Mouse (Mus musculus) heart, postnatal 25 days (tissue): ENCODE measurements around the gene H2-T24. TPM values are rescaled to one million over a fixed set of nuclear protein-coding genes. Genes with fewer than 3 reads are reported as not detected.
A peak's percentile ranks its signal among the peaks of the same experiment; 100 is the strongest.
"Not testable (repeated sequence)": the region's sequence is repeated elsewhere in the genome, so short reads cannot be mapped to it uniquely, and the experiment has no call there.

Experiments
- DNase-seq: peaks from one replicate; pipeline ENCODE4 v3.0.0; 2022; ENCODE audit warnings: low spot score
- intact Hi-C: fragments of 180-260 bp; cut with DNase I; formaldehyde crosslinking; loops from one replicate; pipeline ENCODE4 v1.15.1; 2025
- total RNA-seq, 2 experiments: library from RNA; stranded (reverse); gene quantifications; 2 replicates each; pipeline ENCODE4 v1.2.3; 2021

The H2-T24 gene
- total RNA-seq, result 1 to 10 TPM; 7.4 to 7.5 TPM

DNA sequence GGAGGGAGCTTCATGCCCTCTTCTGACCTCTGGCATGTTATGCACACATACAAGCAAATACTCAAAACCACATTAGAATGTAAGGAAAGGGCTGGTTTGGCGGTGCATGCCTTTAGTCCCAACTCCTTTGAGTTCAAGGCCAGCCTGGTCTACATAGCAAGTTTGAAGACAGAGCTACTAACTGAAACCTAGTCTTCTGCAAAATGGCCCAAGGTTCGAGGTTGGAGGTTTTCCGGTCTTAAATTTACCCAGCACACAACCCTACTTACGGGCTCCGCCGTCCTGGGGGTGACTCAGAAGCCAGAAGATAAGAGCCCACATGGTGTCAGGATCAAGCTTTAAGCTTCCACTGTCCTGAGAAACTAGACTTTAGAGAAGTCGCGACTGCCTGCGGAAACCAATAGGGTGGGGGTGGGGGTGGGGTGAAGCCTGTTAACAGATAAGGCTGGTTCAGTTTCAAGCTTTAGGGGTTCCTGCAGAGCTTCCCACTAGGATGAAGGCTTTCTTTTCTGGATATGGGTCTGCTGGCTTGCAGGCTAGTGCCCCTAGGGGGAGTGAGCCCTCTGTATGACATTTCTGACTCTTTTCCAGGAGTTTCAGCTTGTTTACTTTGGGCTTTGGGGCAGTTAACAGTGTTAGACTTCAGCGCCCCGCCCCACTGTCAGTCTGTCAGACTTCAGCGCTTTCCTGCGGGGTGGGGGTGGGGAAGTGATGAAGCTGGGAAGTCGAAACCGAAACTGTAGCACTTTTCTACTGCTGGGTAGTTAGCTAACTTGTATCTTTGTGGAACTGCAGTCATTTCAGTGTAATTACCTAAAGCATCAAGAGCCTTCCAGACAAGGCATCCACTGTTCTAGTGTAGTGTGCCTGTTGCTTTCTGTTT lies at the start of gene H2-T24:
TSS of gene H2-T24 (minus strand) at position 370 of the 883 bp plus-strand sequence.
- intact Hi-C loops, result no loop called here
- peak; percentile 69 for DNase-seq

DNA sequence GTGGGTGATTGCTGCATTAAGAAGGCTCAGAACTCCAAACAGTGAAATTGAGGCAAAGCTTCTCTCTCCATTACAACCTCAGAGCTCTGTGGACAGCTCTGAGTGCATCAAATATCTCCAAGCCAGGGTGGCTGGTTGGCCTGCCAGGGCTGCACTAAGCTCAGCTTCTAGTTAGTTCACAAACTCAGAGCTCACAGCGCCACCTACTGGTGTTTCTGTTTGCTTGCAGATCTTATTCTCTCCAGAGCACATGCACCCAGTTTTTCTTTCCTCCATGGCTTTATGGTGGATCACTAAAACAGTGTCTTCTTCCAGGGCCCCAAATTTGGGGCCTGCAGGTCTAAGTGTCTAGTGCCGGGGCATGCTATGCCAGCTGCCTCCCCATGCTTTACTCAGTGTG lies 40.5 kb upstream of the H2-T24 start:
- peak; percentile 44 for DNase-seq
- intact Hi-C loops, result loop anchor here (10.0 kb wide), 3 partner anchors 74 to 134 kb away; partner anchors contain the start of gene H2-T3

GRCm38 (mm10) chr17:36058362-36058761 lies 38.0 kb upstream of the H2-T24 start, which contains the start of gene Gm11127:
Gm11127 (minus strand) TSS chr17:36058371.
- DNase-seq, intact Hi-C loops: not testable (repeated sequence)

- intact Hi-C loops, DNase-seq: not testable (repeated sequence)
Observed at GRCm38 (mm10) chr17:36057927-36058326, 37.6 kb upstream of the H2-T24 start.

DNA sequence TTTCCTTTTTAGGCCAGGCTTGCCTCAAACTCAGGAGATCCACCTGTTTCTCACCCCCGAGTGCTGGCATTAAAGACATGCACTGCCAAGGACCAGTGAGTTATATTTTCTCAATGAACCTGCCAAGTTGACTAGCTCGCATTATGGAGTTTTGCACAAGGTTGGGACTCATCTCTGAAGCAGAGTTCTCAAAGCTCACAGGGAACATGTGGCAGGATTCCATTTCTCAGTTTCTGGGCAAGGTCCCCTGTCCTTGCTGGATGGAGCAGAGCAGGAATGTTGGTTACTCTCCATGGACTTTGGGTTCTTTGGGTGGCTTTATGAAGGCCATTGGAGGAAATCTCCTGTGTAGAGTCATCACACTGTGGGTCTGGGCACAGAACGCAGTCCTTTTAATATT lies 22.9 kb upstream of the H2-T24 start:
- no peak for DNase-seq
- intact Hi-C loops, result no loop called here

DNA sequence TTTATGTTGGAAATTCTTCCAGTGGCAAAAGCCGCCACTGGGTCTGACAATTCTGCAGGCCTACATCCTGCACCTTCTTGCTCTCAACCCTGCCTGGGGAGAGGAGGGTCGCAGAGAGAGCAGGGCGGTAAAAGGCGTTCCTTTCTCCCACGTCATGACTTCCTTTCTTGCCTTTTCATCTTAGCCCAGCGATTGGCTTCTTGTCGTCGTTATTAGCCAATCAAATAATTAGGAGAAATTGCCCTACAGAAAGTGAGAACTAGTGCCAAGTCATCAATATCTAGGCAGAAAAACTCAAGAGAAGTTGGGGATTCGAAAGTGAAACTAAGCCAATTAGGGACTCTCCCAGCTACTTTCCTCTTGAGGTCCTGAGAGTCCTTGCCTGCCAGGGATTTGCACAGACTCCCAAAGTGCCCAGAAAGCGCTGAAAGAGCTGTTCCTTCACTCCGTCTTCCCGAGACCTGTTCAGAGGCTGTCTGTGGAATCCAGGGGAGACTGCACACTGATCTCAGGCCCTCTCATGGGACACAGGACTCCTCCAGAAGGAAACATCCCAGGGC lies 22.3 kb upstream of the H2-T24 start, which contains the start of the genes H2-T22 and Gm6034:
TSS of gene H2-T22 (minus strand) at position 138 of the 560 bp plus-strand sequence.
TSS of gene Gm6034 (plus strand) at position 352 of the 560 bp plus-strand sequence.
- intact Hi-C loops, result not testable (repeated sequence)
- DNase-seq, result peak; percentile 76

DNA sequence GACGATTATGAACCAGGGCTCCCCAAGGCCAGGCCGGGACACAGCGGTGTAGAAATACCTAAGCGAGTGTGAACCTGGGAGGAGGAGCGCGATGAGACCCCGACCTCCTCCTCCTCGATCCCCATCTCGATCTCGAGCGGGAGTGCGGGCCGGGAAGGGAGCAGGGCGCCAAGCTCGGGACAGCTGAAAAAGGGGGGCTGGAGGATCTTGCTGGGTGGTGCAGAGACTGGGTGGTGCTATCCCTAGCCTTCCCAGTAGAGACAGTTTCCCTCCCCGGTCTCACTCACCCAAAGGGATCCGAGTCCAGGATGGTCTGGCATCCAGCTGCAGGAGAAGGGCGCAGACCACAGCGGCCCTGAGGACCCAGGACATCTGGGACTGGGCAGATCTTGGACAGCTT lies 21.7 kb upstream of the H2-T24 start:
- intact Hi-C loops, result not testable (repeated sequence)

DNA sequence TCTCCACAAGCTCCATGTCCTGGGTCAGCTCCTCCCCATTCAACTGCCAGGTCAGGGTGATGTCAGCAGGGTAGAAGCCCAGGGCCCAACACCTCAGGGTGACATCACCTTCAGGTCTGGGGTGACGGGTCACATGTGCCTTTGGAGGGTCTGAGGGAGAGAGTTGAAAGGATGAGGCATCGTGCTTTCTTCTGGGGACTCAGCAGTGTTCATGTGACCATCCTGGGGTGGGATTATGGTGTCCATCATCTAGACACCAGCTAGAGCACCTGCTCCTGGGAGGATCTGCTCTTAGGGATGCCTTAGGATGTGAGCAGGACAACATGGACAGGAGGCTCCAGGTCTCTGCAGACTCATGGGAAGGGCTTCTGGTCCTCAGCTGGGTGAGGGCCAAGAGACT lies 20.2 kb upstream of the H2-T24 start:
- DNase-seq, intact Hi-C loops: not testable (repeated sequence)

More for the DNA sequence above, 21.7 kb upstream of the H2-T24 start:
- not testable (repeated sequence) for DNase-seq

GRCm38 (mm10) chr17:36036126-36036525 lies 15.8 kb upstream of the H2-T24 start:
- DNase-seq, intact Hi-C loops: not testable (repeated sequence)

GRCm38 (mm10) chr17:36035010-36035638 lies 14.8 kb upstream of the H2-T24 start:
- intact Hi-C loops, result loop anchor here (1.0 kb wide), 1 partner anchor 38 kb away; no protein-coding TSS in a partner anchor
- DNase-seq, result not testable (repeated sequence)

GRCm38 (mm10) chr17:36034524-36034923 lies 14.2 kb upstream of the H2-T24 start:
- intact Hi-C loops, DNase-seq: not testable (repeated sequence)

DNA sequence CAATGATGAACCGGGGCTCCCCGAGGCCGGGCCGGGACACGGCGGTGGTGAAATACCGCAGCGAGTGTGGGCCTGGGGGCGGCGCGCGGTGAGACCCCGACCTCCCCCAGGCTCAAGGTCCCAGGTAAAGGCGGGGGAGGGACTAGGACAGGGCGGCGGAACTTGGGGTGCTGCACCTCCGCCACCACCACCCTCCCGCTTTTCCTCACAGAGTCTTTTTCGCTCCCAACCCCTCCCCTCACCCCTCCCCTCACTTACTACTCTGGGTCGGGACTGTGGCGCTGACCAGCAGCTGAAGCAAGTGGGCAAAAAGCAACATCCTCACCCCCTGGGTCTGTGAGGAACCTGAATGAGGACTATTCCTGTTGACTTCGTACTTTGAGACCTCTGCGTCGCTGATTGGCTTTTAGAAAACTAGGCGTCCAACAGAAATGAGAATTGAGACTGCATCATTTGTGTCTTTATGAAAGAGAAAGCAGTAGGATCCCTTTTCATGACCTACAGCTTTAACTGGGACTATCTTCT lies 12.1 kb upstream of the H2-T24 start, which contains the start of gene H2-T23:
TSS of gene H2-T23 (minus strand) at position 505 of the 525 bp plus-strand sequence.
- intact Hi-C loops, result not testable (repeated sequence)

GRCm38 (mm10) chr17:36031583-36032331 lies 11.4 kb upstream of the H2-T24 start:
- intact Hi-C loops, DNase-seq: not testable (repeated sequence)

More for the DNA sequence above, 12.1 kb upstream of the H2-T24 start, which contains the start of gene H2-T23:
- peak; percentile 43 for DNase-seq

DNA sequence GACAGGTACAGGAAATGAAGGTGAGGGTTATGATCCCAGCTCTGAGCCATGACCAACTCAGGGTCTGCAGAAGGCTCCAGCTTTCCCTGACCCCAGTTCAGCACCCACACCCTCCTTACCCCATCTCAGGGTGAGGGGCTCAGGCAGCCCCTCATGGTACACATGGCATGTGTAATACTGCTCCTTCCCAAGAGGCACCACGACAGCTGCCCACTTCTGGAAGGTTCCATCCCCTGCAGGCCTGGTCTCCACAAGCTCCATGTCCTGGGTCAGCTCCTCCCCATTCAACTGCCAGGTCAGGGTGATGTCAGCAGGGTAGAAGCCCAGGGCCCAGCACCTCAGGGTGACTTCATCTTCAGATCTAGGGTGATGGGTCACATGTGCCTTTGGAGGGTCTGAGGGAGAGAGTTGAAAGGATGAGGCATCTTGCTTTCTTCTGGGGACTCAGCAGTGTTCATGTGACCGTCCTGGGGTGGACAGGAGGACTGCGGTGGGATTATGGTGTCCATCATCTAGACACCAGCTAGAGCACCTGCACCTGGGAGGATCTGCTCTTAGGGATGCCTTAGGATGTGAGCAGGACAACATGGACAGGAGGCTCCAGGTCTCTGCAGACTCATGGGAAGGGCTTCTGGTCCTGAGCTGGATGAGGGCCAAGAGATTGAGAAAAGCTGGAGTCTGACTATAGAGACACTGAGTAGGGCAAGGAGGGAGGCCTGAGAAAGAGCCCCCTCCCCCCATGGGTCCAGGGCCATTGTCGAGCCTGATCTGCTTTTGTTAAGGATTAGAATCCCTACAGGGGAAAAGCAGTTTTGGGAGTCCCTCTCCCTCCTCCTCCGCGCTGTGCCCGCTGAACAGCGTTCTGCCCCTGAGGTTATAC lies 10.6 kb upstream of the H2-T24 start:
- intact Hi-C loops, DNase-seq: not testable (repeated sequence)

DNA sequence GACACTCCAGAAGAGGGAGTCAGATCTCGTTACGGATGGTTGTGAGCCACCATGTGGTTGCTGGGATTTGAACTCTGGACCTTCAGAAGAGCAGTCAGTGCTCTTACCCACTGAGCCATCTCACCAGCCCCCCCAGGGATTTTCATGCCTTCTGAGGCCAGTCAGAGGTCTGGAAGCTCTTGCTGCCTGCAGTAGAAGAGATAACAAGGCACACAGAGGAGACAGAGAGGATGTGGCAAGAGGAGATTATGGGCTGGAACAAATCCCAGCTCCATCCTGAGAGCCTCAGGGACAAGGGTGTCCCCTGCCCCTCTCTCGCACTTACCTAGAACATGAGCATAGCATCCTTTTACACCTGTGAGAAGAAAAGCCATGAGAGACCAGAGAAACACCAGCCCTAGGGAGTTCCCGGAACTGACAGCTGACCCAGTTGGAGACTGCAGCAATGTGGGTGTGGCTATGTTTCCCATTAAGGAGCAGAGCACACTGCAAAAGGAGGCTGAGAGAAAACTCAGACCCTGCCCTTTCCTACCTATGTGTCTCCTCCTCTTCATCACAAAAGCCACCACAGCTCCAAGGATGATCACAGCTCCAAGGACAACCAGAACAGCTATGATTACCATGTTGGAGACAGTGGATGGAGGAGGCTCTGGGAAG lies 9.8 kb upstream of the H2-T24 start:
- DNase-seq, intact Hi-C loops: not testable (repeated sequence)

GRCm38 (mm10) chr17:36028879-36029619 lies 8.7 kb upstream of the H2-T24 start:
- no peak for DNase-seq
- intact Hi-C loops, result no loop called here

DNA sequence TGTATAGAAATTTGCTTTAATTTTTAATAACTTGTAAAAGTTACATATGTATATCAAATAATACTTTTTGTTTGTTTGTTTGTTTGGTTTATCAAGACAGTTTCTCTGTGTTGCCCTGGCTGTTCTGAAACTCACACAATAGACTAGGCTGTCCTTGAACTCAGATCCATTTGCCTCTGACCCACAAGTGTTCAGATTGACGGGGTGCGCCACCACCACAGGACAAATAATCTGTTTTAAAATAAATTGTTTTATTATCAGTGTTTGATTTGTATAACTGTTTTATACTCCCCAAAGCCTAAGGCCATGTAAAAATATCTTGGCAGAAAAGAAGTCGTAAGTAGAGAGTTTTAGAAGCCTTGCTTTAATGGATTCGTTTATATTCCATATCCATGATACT lies 7.3 kb upstream of the H2-T24 start:
- no peak for DNase-seq
- intact Hi-C loops, result no loop called here
